Mouse (Mus musculus): Measurements from ENCODE around the gene Pfdn5. TPM values are rescaled to one million over a fixed set of nuclear protein-coding genes. Genes with fewer than 3 reads are reported as not detected.
A peak's percentile ranks its signal among the peaks of the same experiment; 100 is the strongest.

Gene Pfdn5
- polyA plus RNA-seq, 1 experiment = 63.6 TPM

GRCm38 (mm10) chr15:102355871-102356441 lies 30.0 kb downstream of the Pfdn5 start:
- no peak for DNase-seq (ENCODE audit: low read depth in 1 of 2, low spot score in 2 of 2)
- Histone ChIP-seq H3K4me1 (ENCODE audit: control insufficient read depth, insufficient read depth, insufficient read length) (peaks cover 3% of the 10 kb centered on the region; the same call in 1 of the 2 replicates), H3K27ac (ENCODE audit: insufficient read depth, low read length) (no peak overlapping the region)

GRCm38 (mm10) chr15:102356501-102357325 lies 30.8 kb downstream of the Pfdn5 start:
- no peak for TF ChIP-seq POLR2A (IDR thresholded peaks at IDR 0.05; ENCODE audit: low read depth, low read length)
- no peak for TF ChIP-seq CTCF (IDR thresholded peaks at IDR 0.05; ENCODE audit: extremely low read depth, insufficient read depth, insufficient read length, insufficient replicate concordance)
- WGBS = 64% methylated on average over 16 of the region's 16 CpGs
- Histone ChIP-seq H3K4me1 (ENCODE audit: control insufficient read depth, insufficient read depth, insufficient read length) (peaks cover 3% of the 10 kb centered on the region; the same call in 1 of the 2 replicates), H3K36me3 (ENCODE audit: control insufficient read depth, insufficient read depth, low read length) (no peaks in the 10 kb centered on the region), H3K27me3 (ENCODE audit: control insufficient read depth, insufficient read depth, low read length) (peaks cover 15% of the 10 kb centered on the region), H3K27ac (ENCODE audit: insufficient read depth, low read length) (no peak overlapping the region), H3K4me3 (ENCODE audit: extremely low read depth, insufficient read depth, insufficient read length) (no peak overlapping the region)
- DNase-seq (ENCODE audit: low read depth in 1 of 2, low spot score in 2 of 2) = no peak

More at GRCm38 (mm10) chr15:102355871-102356441, 30.0 kb downstream of the Pfdn5 start:
- H3K36me3 ChIP-seq (ENCODE audit: control insufficient read depth, insufficient read depth, low read length) = no peaks in the 10 kb centered on the region
- peaks cover 15% of the 10 kb centered on the region for H3K27me3 ChIP-seq (ENCODE audit: control insufficient read depth, insufficient read depth, low read length)
- TF ChIP-seq POLR2A (IDR thresholded peaks at IDR 0.05; ENCODE audit: low read depth, low read length) (no peak), CTCF (IDR thresholded peaks at IDR 0.05; ENCODE audit: extremely low read depth, insufficient read depth, insufficient read length, insufficient replicate concordance) (no peak)
- peak overlapping the region; percentile 34; the same call in 1 of the 2 replicates for H3K4me3 ChIP-seq (ENCODE audit: extremely low read depth, insufficient read depth, insufficient read length)
- 11% methylated on average over 38 of the region's 38 CpGs for WGBS

- TF ChIP-seq POLR2A (IDR thresholded peaks at IDR 0.05; ENCODE audit: low read depth, low read length) (no peak), CTCF (IDR thresholded peaks at IDR 0.05; ENCODE audit: extremely low read depth, insufficient read depth, insufficient read length, insufficient replicate concordance) (no peak)
- H3K4me1 ChIP-seq (ENCODE audit: control insufficient read depth, insufficient read depth, insufficient read length) = peaks cover 3% of the 10 kb centered on the region; the same call in 1 of the 2 replicates
- peaks cover 20% of the 10 kb centered on the region for H3K27me3 ChIP-seq (ENCODE audit: control insufficient read depth, insufficient read depth, low read length)
- no peak for DNase-seq (ENCODE audit: low read depth in 1 of 2, low spot score in 2 of 2)
- no peak overlapping the region for H3K4me3 ChIP-seq (ENCODE audit: extremely low read depth, insufficient read depth, insufficient read length)
- 5% methylated on average over 25 of the region's 25 CpGs for WGBS
- H3K27ac ChIP-seq (ENCODE audit: insufficient read depth, low read length) = no peak overlapping the region
- H3K36me3 ChIP-seq (ENCODE audit: control insufficient read depth, insufficient read depth, low read length) = no peaks in the 10 kb centered on the region
Measured at GRCm38 (mm10) chr15:102358126-102358525, 32.2 kb downstream of the Pfdn5 start.

- Histone ChIP-seq H3K27me3 (ENCODE audit: control insufficient read depth, insufficient read depth, low read length) (peaks cover 20% of the 10 kb centered on the region), H3K4me3 (ENCODE audit: extremely low read depth, insufficient read depth, insufficient read length) (no peak overlapping the region), H3K36me3 (ENCODE audit: control insufficient read depth, insufficient read depth, low read length) (no peaks in the 10 kb centered on the region), H3K4me1 (ENCODE audit: control insufficient read depth, insufficient read depth, insufficient read length) (peaks cover 3% of the 10 kb centered on the region; the same call in 1 of the 2 replicates), H3K27ac (ENCODE audit: insufficient read depth, low read length) (no peak overlapping the region)
- no peak for TF ChIP-seq POLR2A (IDR thresholded peaks at IDR 0.05; ENCODE audit: low read depth, low read length)
- TF ChIP-seq CTCF (IDR thresholded peaks at IDR 0.05; ENCODE audit: extremely low read depth, insufficient read depth, insufficient read length, insufficient replicate concordance) = no peak
- WGBS = 58% methylated on average over 5 of the region's 5 CpGs
- DNase-seq (ENCODE audit: low read depth in 1 of 2, low spot score in 2 of 2) = no peak
Measured at GRCm38 (mm10) chr15:102358834-102359233, 32.9 kb downstream of the Pfdn5 start.

GRCm38 (mm10) chr15:102362648-102363047 lies 36.7 kb downstream of the Pfdn5 start:
- 15% methylated on average over 14 of the region's 14 CpGs for WGBS
- peaks cover 18% of the 10 kb centered on the region for H3K27me3 ChIP-seq (ENCODE audit: control insufficient read depth, insufficient read depth, low read length)

GRCm38 (mm10) chr15:102364678-102365077 lies 38.8 kb downstream of the Pfdn5 start:
- Histone ChIP-seq H3K27ac (ENCODE audit: insufficient read depth, low read length) (no peak overlapping the region), H3K4me3 (ENCODE audit: extremely low read depth, insufficient read depth, insufficient read length) (no peak overlapping the region), H3K4me1 (ENCODE audit: control insufficient read depth, insufficient read depth, insufficient read length) (no peaks in the 10 kb centered on the region), H3K36me3 (ENCODE audit: control insufficient read depth, insufficient read depth, low read length) (no peaks in the 10 kb centered on the region), H3K27me3 (ENCODE audit: control insufficient read depth, insufficient read depth, low read length) (peaks cover 14% of the 10 kb centered on the region)
- DNase-seq (ENCODE audit: low read depth in 1 of 2, low spot score in 2 of 2) = no peak
- 95% methylated on average over 1 of the region's 1 CpGs for WGBS
- TF ChIP-seq CTCF (IDR thresholded peaks at IDR 0.05; ENCODE audit: extremely low read depth, insufficient read depth, insufficient read length, insufficient replicate concordance) = no peak

More at GRCm38 (mm10) chr15:102362648-102363047, 36.7 kb downstream of the Pfdn5 start:
- no peak for DNase-seq (ENCODE audit: low read depth in 1 of 2, low spot score in 2 of 2)
- Histone ChIP-seq H3K4me3 (ENCODE audit: extremely low read depth, insufficient read depth, insufficient read length) (no peak overlapping the region), H3K4me1 (ENCODE audit: control insufficient read depth, insufficient read depth, insufficient read length) (no peaks in the 10 kb centered on the region), H3K36me3 (ENCODE audit: control insufficient read depth, insufficient read depth, low read length) (no peaks in the 10 kb centered on the region), H3K27ac (ENCODE audit: insufficient read depth, low read length) (no peak overlapping the region)
- TF ChIP-seq POLR2A (IDR thresholded peaks at IDR 0.05; ENCODE audit: low read depth, low read length) = no peak
- TF ChIP-seq CTCF (IDR thresholded peaks at IDR 0.05; ENCODE audit: extremely low read depth, insufficient read depth, insufficient read length, insufficient replicate concordance) = no peak
